Mouse (Mus musculus) urinary bladder, postnatal 4 days (tissue): ENCODE data around the gene Cnrip1.

Experiments
- DNase-seq, 2 experiments: peaks; one replicate each; pipeline ENCODE4 v3.0.0; 2021 to 2022; ENCODE audit warnings: low spot score in 2 of 2

Gene Cnrip1

GRCm38 (mm10) chr11:17107359-17107758, 56.0 kb downstream of the Cnrip1 start:
- no peak for DNase-seq

- no peak for DNase-seq
Measured at GRCm38 (mm10) chr11:17112419-17113090, 61.2 kb downstream of the Cnrip1 start.

DNA sequence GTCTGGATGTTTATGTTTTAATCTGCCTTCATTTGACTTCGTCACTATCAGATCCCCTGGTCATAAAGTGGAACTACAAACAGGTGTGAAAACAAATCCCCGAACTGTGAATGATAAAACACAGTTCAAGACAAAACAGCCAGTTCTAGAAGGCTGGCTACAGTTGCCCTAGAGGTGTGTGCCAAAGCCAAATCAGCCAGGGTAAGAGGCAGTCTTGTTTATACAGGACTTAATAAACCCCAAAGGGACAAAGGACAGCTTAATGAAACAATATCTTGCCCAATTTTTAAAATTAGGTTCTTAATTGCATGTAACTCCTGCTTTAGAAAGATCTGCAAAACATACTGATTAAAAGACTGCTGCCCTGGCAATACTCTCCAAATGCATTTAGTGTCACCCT, 75.0 kb downstream of the Cnrip1 start:
- no peak for DNase-seq
